Mouse (Mus musculus) small intestine, adult 2 months (tissue): ENCODE results near the gene Tmprss3. TPM values are rescaled to one million over a fixed set of nuclear protein-coding genes. Genes with fewer than 3 reads are reported as not detected.

Experiments used
- H3K27ac ChIP-seq: fragments of 200-500 bp; 2 replicates; pipeline ENCODE4 v1.5.1; 2012; ENCODE audit warnings: low read depth, low read length, control low read depth, inconsistent platforms; ENCODE audit not compliant: insufficient read depth
- H3K27me3 ChIP-seq: fragments of 200-500 bp; 2 replicates; pipeline ENCODE4 v1.6.1; 2012; ENCODE audit warnings: mild to moderate bottlenecking, moderate library complexity, low read length, inconsistent platforms; ENCODE audit not compliant: control insufficient read depth, insufficient read depth
- H3K36me3 ChIP-seq: fragments of 200-500 bp; 2 replicates; pipeline ENCODE4 v1.6.1; 2012; ENCODE audit warnings: mild to moderate bottlenecking, low read length, control low read depth, inconsistent platforms; ENCODE audit not compliant: control insufficient read depth, insufficient read depth
- H3K4me1 ChIP-seq: fragments of 200-500 bp; 2 replicates; pipeline ENCODE4 v1.6.1; 2012; ENCODE audit warnings: low read length, inconsistent platforms, mixed read lengths; ENCODE audit not compliant: control insufficient read depth, insufficient read depth, insufficient read length
- H3K4me3 ChIP-seq: fragments of 200-500 bp; 2 replicates; pipeline ENCODE4 v1.5.1; 2012; ENCODE audit warnings: low read depth, mild to moderate bottlenecking, control low read depth, inconsistent platforms, low read length, moderate library complexity
- CTCF ChIP-seq: fragments of 200-500 bp; IDR thresholded peaks from 2 replicates; pipeline ENCODE4 v1.5.1; 2012; ENCODE audit warnings: low read depth, mild to moderate bottlenecking, control low read depth, inconsistent platforms, low read length, moderate library complexity, mixed read lengths; ENCODE audit not compliant: insufficient replicate concordance, insufficient read length; ENCODE audit errors: extremely low read depth
- POLR2A ChIP-seq: fragments of 200-500 bp; IDR thresholded peaks from 2 replicates; pipeline ENCODE4 v1.6.1; 2012; ENCODE audit warnings: low read depth, mild to moderate bottlenecking, control low read depth, inconsistent platforms, low read length, moderate library complexity
- WGBS: fragments of 180-500 bp; shearing (Covaris S2); methylation state at CpG from one replicate; pipeline ENCODE4 v1.1.7; 2018; 5-methylcytosine and 5-hydroxymethylcytosine counted together
- polyA plus RNA-seq: library from polyadenylated mRNA; depleted of rRNA; stranded (reverse); fragments of >200 nt; gene quantifications from 2 replicates; pipeline ENCODE4 v1.2.3, GENCODE M21; 2012

The Tmprss3 gene
- polyA plus RNA-seq, 1 experiment: not detected

- TF ChIP-seq CTCF: no peak
- TF ChIP-seq POLR2A: no peak
- peaks cover 5% of the 10 kb centered on the region; the same call in 1 of the 2 replicates for H3K4me1 ChIP-seq
- no peaks in the 10 kb centered on the region for H3K36me3 ChIP-seq
- no peak overlapping the region for H3K4me3 ChIP-seq
- H3K27me3 ChIP-seq: no peaks in the 10 kb centered on the region
- WGBS: 85% methylated on average over 4 of the region's 4 CpGs
- H3K27ac ChIP-seq: no peak overlapping the region
Measured at GRCm38 (mm10) chr17:31181490-31181889, 17.3 kb downstream of the Tmprss3 start.

- H3K4me3 ChIP-seq: no peak overlapping the region
- no peak overlapping the region for H3K27ac ChIP-seq
- TF ChIP-seq CTCF (no peak), POLR2A (no peak)
- H3K36me3 ChIP-seq: no peaks in the 10 kb centered on the region
- no peaks in the 10 kb centered on the region for H3K4me1 ChIP-seq
- H3K27me3 ChIP-seq: no peaks in the 10 kb centered on the region
- WGBS: 78% methylated on average over 4 of the region's 4 CpGs
Measured at GRCm38 (mm10) chr17:31176321-31176720, 22.5 kb downstream of the Tmprss3 start.

- TF ChIP-seq CTCF (no peak), POLR2A (no peak)
- WGBS: 68% methylated on average over 5 of the region's 5 CpGs
- no peaks in the 10 kb centered on the region for H3K27me3 ChIP-seq
- H3K36me3 ChIP-seq: no peaks in the 10 kb centered on the region
- no peaks in the 10 kb centered on the region for H3K4me1 ChIP-seq
- no peak overlapping the region for H3K27ac ChIP-seq
- no peak overlapping the region for H3K4me3 ChIP-seq
Measured at GRCm38 (mm10) chr17:31169796-31170195, 29.0 kb downstream of the Tmprss3 start.

- Histone ChIP-seq H3K4me1 (no peaks in the 10 kb centered on the region), H3K27ac (no peak within 1 kb of the TSS), H3K4me3 (no peak within 1 kb of the TSS), H3K27me3 (no peaks in the 10 kb centered on the region), H3K36me3 (no peaks in the 10 kb centered on the region)
- TF ChIP-seq CTCF (no peak), POLR2A (no peak)
- 80% methylated on average over 6 of the region's 6 CpGs for WGBS
Measured at GRCm38 (mm10) chr17:31165127-31165526, 33.6 kb downstream of the Tmprss3 start, which contains the start of gene Tff1. TSS of gene Tff1 (minus strand) at chr17:31165277.

GRCm38 (mm10) chr17:31163821-31164220 is 35.0 kb downstream of the Tmprss3 start:
- no peak overlapping the region for H3K27ac ChIP-seq
- TF ChIP-seq CTCF (no peak), POLR2A (no peak)
- H3K4me1 ChIP-seq: no peaks in the 10 kb centered on the region
- 77% methylated on average over 2 of the region's 2 CpGs for WGBS
- H3K36me3 ChIP-seq: no peaks in the 10 kb centered on the region
- no peak overlapping the region for H3K4me3 ChIP-seq
- no peaks in the 10 kb centered on the region for H3K27me3 ChIP-seq

GRCm38 (mm10) chr17:31162607-31163006 is 36.2 kb downstream of the Tmprss3 start:
- WGBS: 70% methylated on average over 12 of the region's 12 CpGs
- Histone ChIP-seq H3K36me3 (no peaks in the 10 kb centered on the region), H3K4me1 (no peaks in the 10 kb centered on the region), H3K27me3 (no peaks in the 10 kb centered on the region), H3K4me3 (no peak overlapping the region), H3K27ac (no peak overlapping the region)
- no peak for TF ChIP-seq CTCF
- TF ChIP-seq POLR2A: no peak

GRCm38 (mm10) chr17:31160291-31160690 is 38.5 kb downstream of the Tmprss3 start:
- no peak overlapping the region for H3K4me3 ChIP-seq
- no peaks in the 10 kb centered on the region for H3K27me3 ChIP-seq
- no peaks in the 10 kb centered on the region for H3K4me1 ChIP-seq
- H3K36me3 ChIP-seq: no peaks in the 10 kb centered on the region
- WGBS: 84% methylated on average over 4 of the region's 4 CpGs
- H3K27ac ChIP-seq: no peak overlapping the region
- TF ChIP-seq CTCF: no peak
- no peak for TF ChIP-seq POLR2A
